Mouse (Mus musculus) left cerebral cortex, adult 18-20 months (tissue): ENCODE data around the gene Adsl. TPM values are rescaled to one million over a fixed set of nuclear protein-coding genes. Genes with fewer than 3 reads are reported as not detected.

Experiments
- DNase-seq, 2 experiments: peaks; one replicate each; pipeline ENCODE4 v3.0.0; 2021 to 2022; ENCODE audit warnings: low spot score in 2 of 2, mixed read lengths in 1 of 2
- total RNA-seq, 2 experiments: library from RNA; stranded (reverse); gene quantifications; 2 replicates each; pipeline ENCODE4 v1.2.3; 2021

Gene Adsl
- total RNA-seq, 2 experiments from 2014 or later: 29.3 to 33.9 TPM

GRCm38 (mm10) chr15:80938615-80939014 is 9.7 kb upstream of the Adsl start:
- DNase-seq: no peak

- no peak for DNase-seq
Observed at GRCm38 (mm10) chr15:80939401-80939800, 8.9 kb upstream of the Adsl start.

DNA sequence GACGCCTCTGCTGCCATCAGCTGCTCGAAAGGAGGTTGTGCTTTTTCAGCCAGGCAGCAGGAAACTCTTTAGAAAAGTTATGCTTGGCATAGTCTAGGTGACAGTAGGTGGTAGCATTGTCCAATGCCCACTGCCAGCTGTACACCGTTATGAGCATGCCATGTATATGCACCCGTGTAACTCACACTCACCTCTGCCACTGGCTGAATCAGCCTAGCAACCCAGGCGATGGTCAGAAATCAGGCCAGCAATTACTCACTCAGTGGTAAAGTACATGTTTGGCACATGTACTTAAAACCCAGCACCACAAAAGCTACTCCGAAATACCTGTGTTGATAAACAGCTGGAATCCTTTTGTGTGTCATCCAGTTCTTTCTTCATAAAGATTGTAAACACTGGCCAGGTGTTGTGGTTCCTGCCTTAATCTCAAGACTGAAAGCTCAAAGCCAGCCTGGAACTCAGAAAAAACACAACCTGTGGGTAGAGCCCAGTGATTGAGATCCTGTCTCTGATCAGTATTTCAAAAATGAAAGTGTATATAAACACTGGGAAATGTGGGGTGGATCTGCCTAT is 6.7 kb upstream of the Adsl start:
- DNase-seq: no peak

GRCm38 (mm10) chr15:80945851-80946250 is 2.4 kb upstream of the Adsl start:
- DNase-seq: no peak

GRCm38 (mm10) chr15:80949431-80949830 is 1.1 kb downstream of the Adsl start:
- DNase-seq: no peak

DNA sequence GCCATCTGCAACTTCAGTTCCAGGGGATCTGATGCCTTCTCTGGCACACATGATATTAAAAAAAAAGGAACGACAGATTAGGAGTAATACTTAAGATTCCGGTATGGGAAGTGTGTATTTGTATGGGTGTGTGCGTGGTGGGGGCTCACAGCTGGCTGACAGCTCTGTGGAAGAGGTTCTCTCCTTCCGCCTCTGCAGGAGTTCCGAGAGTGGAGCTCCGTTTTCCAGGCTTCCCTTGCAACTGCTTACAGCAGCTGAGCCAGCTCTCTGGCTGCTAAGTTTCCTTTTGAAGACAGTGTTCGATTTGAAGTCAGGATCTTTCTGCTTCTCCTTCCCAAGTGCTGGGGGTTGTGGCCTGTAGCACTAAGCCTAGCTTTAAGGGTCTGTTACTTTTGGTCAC is 1.8 kb downstream of the Adsl start:
- no peak for DNase-seq

- no peak for DNase-seq
Observed at GRCm38 (mm10) chr15:80953971-80954370, 5.7 kb downstream of the Adsl start.

GRCm38 (mm10) chr15:80954861-80955260 is 6.6 kb downstream of the Adsl start:
- DNase-seq: no peak

GRCm38 (mm10) chr15:80955836-80956438 is 7.6 kb downstream of the Adsl start:
- DNase-seq: no peak

- DNase-seq: no peak
Observed at GRCm38 (mm10) chr15:80969371-80969770, 21.1 kb downstream of the Adsl start.

GRCm38 (mm10) chr15:80974311-80974710 is 26.0 kb downstream of the Adsl start:
- no peak for DNase-seq

DNA sequence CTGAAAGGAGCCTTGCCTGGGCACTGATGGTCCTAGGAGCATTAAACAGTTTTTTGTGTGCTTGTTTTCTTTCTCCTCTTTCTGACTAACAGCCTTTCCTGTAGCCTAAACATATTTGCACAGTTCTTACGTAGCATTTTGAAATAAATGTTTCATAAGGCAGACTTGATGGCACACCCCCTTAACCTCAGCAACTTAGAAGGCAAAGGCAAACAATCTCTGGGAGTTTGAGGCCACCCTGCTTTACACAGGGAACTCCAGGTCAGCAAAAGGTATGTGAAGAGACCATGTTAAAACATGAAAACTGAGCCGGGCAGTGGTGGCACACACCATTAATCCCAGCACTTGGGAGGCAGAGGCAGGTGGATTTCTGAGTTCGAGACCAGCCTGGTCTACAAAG is 27.4 kb downstream of the Adsl start:
- DNase-seq: no peak

GRCm38 (mm10) chr15:80977620-80978334 is 29.5 kb downstream of the Adsl start, which contains the start of gene Sgsm3:
Gene Sgsm3 (plus strand): TSS chr15:80977765.
- peak; percentile 81 to 90 for DNase-seq

- DNase-seq: no peak
Observed at GRCm38 (mm10) chr15:80979611-80980010, 31.3 kb downstream of the Adsl start.

GRCm38 (mm10) chr15:80981176-80981575 is 32.9 kb downstream of the Adsl start:
- no peak for DNase-seq

DNA sequence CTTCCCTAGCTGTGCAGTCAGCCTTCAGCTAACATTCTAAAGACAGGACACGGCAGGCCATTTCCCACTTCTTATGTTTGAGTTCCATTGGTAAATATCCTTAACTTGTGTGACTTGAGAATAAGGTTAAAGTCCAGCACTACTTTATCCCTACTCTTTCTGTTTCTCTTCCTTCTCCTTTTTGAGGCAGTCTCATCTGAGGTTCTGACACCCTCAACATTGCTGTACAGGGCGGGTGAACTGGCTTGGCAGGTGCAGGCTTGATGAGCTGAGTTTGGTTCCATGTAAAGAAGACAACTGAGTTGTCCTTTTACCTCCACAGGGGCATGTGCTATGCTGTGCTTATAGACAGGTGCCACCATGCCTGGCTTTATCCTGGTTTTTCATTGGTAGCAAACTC is 35.0 kb downstream of the Adsl start:
- DNase-seq: no peak

DNA sequence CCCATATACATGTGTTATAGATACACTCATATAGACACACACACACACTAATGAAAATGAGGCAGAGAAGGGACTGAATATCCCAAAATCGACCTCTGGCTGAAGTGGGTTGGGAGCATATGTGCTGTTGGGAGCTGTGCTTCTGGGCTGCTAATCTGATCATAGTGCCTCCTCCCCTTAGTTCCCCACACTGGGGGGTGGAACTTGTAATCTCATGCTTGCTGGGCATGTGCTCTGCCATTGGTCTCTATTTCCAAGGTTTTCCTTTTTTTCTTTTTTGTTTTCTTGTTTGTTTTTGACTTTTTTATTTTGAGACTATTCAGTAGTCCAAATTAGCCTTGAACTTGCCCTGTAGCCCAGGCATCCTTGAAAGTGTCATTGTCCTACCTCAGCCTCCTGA is 40.0 kb downstream of the Adsl start:
- no peak for DNase-seq

DNA sequence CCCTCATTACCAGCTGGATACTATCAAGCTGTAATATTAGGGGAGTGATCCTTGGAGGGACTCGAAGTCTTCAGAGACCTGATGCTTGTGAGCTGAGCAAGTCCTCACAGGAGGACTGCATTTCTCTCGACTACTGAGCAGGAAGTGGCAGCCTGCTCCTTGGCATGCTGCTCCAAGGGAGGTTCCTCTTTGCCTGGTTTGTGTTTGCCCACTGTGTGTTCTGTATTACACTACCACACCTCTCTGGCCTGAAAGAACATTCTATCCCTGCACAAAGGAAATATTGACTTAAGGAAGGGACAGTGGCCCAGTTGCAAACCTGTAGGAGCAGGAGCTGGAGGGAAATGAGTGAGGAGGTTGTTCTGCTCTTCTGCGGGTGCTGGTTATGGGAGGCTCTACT is 41.4 kb downstream of the Adsl start:
- DNase-seq: no peak

- no peak for DNase-seq
Observed at GRCm38 (mm10) chr15:80994959-80995358, 46.7 kb downstream of the Adsl start.

DNA sequence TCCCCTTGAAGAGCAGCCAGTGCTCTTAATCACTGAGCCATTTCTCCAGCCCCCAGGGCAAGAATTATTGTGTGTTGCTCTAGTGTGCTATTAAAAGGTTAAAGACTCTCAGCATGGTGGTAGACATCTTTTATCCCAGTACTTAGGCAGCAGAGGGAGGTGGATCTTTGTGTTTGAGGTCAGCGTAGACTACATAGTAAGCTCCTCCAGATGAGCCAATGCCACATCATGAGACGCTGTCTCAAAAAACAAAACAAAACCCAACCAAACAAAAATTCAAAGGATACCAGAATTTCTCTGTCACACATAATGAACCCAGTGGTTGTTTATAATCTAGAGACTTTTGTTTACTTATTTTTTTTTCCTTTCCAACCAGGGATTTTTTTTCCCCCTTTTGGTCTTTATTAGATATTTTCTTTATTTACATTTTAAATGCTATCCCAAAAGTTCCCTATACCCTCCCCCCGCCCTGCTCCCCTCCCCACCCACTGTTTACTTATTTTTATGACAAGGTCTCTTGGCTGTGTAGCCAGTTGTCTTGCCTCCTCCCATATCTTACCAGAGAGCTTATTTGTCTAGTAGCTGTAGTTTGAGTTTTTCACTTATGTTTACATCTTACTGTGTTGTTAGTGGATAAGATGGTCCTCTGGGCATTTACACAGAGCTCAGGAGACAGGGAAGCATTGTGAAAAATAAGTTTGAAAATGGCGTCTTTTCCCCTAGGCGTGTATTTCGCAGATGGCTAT is 48.0 kb downstream of the Adsl start:
- no peak for DNase-seq

GRCm38 (mm10) chr15:80997077-80997476 is 48.8 kb downstream of the Adsl start:
- DNase-seq: no peak
